Mouse (Mus musculus): Measurements from ENCODE around the gene Mmp28.
A peak's percentile ranks its signal among the peaks of the same experiment; 100 is the strongest.

Gene Mmp28

GRCm38 (mm10) chr11:83462711-83463244 lies at the start of gene Mmp28:
Gene Mmp28, minus strand, starts transcription at chr11:83463071.
- DNase-seq: peak; percentile 67 to 69

- DNase-seq: no peak
Measured at GRCm38 (mm10) chr11:83509521-83509920, 46.6 kb upstream of the Mmp28 start.

GRCm38 (mm10) chr11:83504308-83504707 lies 41.4 kb upstream of the Mmp28 start:
- DNase-seq: no peak

- DNase-seq: no peak
Measured at GRCm38 (mm10) chr11:83495571-83495970, 32.7 kb upstream of the Mmp28 start.

- DNase-seq: no peak
Measured at GRCm38 (mm10) chr11:83491488-83491887, 28.6 kb upstream of the Mmp28 start.

- DNase-seq: no peak
Measured at GRCm38 (mm10) chr11:83473235-83474016, 10.6 kb upstream of the Mmp28 start.

GRCm38 (mm10) chr11:83472324-83473234 lies 9.7 kb upstream of the Mmp28 start, which contains the start of gene Taf15:
Gene Taf15, plus strand, starts transcription at chr11:83473086.
- peak; percentile 99 for DNase-seq

- no peak for DNase-seq
Measured at GRCm38 (mm10) chr11:83471766-83472165, 8.9 kb upstream of the Mmp28 start.

GRCm38 (mm10) chr11:83468765-83469164 lies 5.9 kb upstream of the Mmp28 start:
- no peak for DNase-seq

- peak; percentile 78 to 88 for DNase-seq
Measured at GRCm38 (mm10) chr11:83467120-83467652, 4.3 kb upstream of the Mmp28 start.

GRCm38 (mm10) chr11:83465976-83466375 lies 3.1 kb upstream of the Mmp28 start:
- peak; percentile 95 to 97 for DNase-seq

- peak; percentile 42 to 61 for DNase-seq
Measured at GRCm38 (mm10) chr11:83461462-83462027, 1.3 kb downstream of the Mmp28 start.

GRCm38 (mm10) chr11:83457912-83458601 lies 4.8 kb downstream of the Mmp28 start:
- no peak for DNase-seq

GRCm38 (mm10) chr11:83457257-83457656 lies 5.6 kb downstream of the Mmp28 start:
- DNase-seq: no peak

- no peak for DNase-seq
Measured at GRCm38 (mm10) chr11:83455608-83456007, 7.3 kb downstream of the Mmp28 start.

GRCm38 (mm10) chr11:83454548-83454947 lies 8.3 kb downstream of the Mmp28 start:
- DNase-seq: no peak

- peak; percentile 69 to 70 for DNase-seq
Measured at GRCm38 (mm10) chr11:83451281-83451680, 11.6 kb downstream of the Mmp28 start.

- DNase-seq: no peak
Measured at GRCm38 (mm10) chr11:83450550-83450949, 12.3 kb downstream of the Mmp28 start.

- DNase-seq: no peak
Measured at GRCm38 (mm10) chr11:83449298-83449697, 13.6 kb downstream of the Mmp28 start.

GRCm38 (mm10) chr11:83448927-83449236 lies 14.0 kb downstream of the Mmp28 start:
- DNase-seq: peak; percentile 42 to 55

GRCm38 (mm10) chr11:83448021-83448926 lies 14.6 kb downstream of the Mmp28 start:
- no peak for DNase-seq
